Mouse (Mus musculus): ENCODE results near the gene Ctrc. TPM values are rescaled to one million over a fixed set of nuclear protein-coding genes. Genes with fewer than 3 reads are reported as not detected.

Ctrc gene
- polyA plus RNA-seq, 1 experiment from 2014 or later: not detected

- H3K4me2 ChIP-seq: peak overlapping the region; percentile 49
- peaks cover 48% of the 10 kb centered on the region for H3K36me3 ChIP-seq
- no peaks in the 10 kb centered on the region for H3K27me3 ChIP-seq (replicated peaks)
- H3K9me3 ChIP-seq (replicated peaks): no peaks in the 10 kb centered on the region
- 6% methylated on average over 10 of the region's 10 CpGs for WGBS
- peaks cover 90% of the 10 kb centered on the region for H3K4me1 ChIP-seq (replicated peaks)
- H3K27ac ChIP-seq (ENCODE audit: poor library complexity, severe bottlenecking): peak overlapping the region; percentile 94
- H3K9ac ChIP-seq: 0 out of 2 replicates have a peak overlapping the region, but pooled peaks have one; percentile 28
- H3K4me3 ChIP-seq: no peak overlapping the region
- ATAC-seq (ENCODE audit: insufficient number of reproducible peaks, low FRiP score): peak; percentile 59
Observed at GRCm38 (mm10) chr4:141866933-141867490, 20.9 kb upstream of the Ctrc start.

- 0 out of 2 replicates have a peak overlapping the region, but pooled peaks have one; percentile 5 for H3K27ac ChIP-seq (ENCODE audit: poor library complexity, severe bottlenecking)
Observed at GRCm38 (mm10) chr4:141865600-141865999, 19.4 kb upstream of the Ctrc start.

GRCm38 (mm10) chr4:141865006-141865405 is 18.8 kb upstream of the Ctrc start:
- no peak overlapping the region for H3K4me2 ChIP-seq
- WGBS: 92% methylated on average over 5 of the region's 5 CpGs
- H3K4me3 ChIP-seq: no peak overlapping the region
- no peaks in the 10 kb centered on the region for H3K9me3 ChIP-seq (replicated peaks)
- no peak overlapping the region; the same call in 1 of the 2 replicates for H3K9ac ChIP-seq
- no peaks in the 10 kb centered on the region for H3K27me3 ChIP-seq (replicated peaks)
- no peak for ATAC-seq (ENCODE audit: insufficient number of reproducible peaks, low FRiP score)
- peaks cover 52% of the 10 kb centered on the region for H3K36me3 ChIP-seq
- no peak overlapping the region for H3K27ac ChIP-seq (ENCODE audit: poor library complexity, severe bottlenecking)
- peaks cover 70% of the 10 kb centered on the region for H3K4me1 ChIP-seq (replicated peaks)

More at GRCm38 (mm10) chr4:141865600-141865999, 19.4 kb upstream of the Ctrc start:
- H3K9me3 ChIP-seq (replicated peaks): no peaks in the 10 kb centered on the region
- no peak overlapping the region for H3K9ac ChIP-seq
- no peaks in the 10 kb centered on the region for H3K27me3 ChIP-seq (replicated peaks)
- H3K36me3 ChIP-seq: peaks cover 52% of the 10 kb centered on the region
- H3K4me1 ChIP-seq (replicated peaks): peaks cover 76% of the 10 kb centered on the region
- H3K4me2 ChIP-seq: no peak overlapping the region
- no peak for ATAC-seq (ENCODE audit: insufficient number of reproducible peaks, low FRiP score)
- H3K4me3 ChIP-seq: no peak overlapping the region
- 93% methylated on average over 5 of the region's 5 CpGs for WGBS

- no peak overlapping the region for H3K27ac ChIP-seq (ENCODE audit: poor library complexity, severe bottlenecking)
- 95% methylated on average over 8 of the region's 8 CpGs for WGBS
- H3K4me3 ChIP-seq: no peak overlapping the region
- H3K9me3 ChIP-seq (replicated peaks): no peaks in the 10 kb centered on the region
- no peak overlapping the region for H3K9ac ChIP-seq
- H3K4me1 ChIP-seq (replicated peaks): peaks cover 65% of the 10 kb centered on the region
- no peak for ATAC-seq (ENCODE audit: insufficient number of reproducible peaks, low FRiP score)
- H3K36me3 ChIP-seq: peaks cover 54% of the 10 kb centered on the region
- H3K4me2 ChIP-seq: no peak overlapping the region
- no peaks in the 10 kb centered on the region for H3K27me3 ChIP-seq (replicated peaks)
Observed at GRCm38 (mm10) chr4:141864506-141864905, 18.3 kb upstream of the Ctrc start.

- no peak for ATAC-seq (ENCODE audit: insufficient number of reproducible peaks, low FRiP score)
- peak overlapping the region; percentile 53 for H3K27ac ChIP-seq (ENCODE audit: poor library complexity, severe bottlenecking)
- no peaks in the 10 kb centered on the region for H3K27me3 ChIP-seq (replicated peaks)
- no peak overlapping the region for H3K4me3 ChIP-seq
- H3K36me3 ChIP-seq: peaks cover 55% of the 10 kb centered on the region
- H3K4me1 ChIP-seq (replicated peaks): peaks cover 58% of the 10 kb centered on the region
- H3K4me2 ChIP-seq: no peak overlapping the region
- no peaks in the 10 kb centered on the region for H3K9me3 ChIP-seq (replicated peaks)
- WGBS: 77% methylated on average over 7 of the region's 7 CpGs
- 0 out of 2 replicates have a peak overlapping the region, but pooled peaks have one; percentile 3 for H3K9ac ChIP-seq
Observed at GRCm38 (mm10) chr4:141863726-141864280, 17.6 kb upstream of the Ctrc start.

- peak overlapping the region; percentile 18; the same call in 1 of the 2 replicates for H3K9ac ChIP-seq
- peaks cover 62% of the 10 kb centered on the region for H3K36me3 ChIP-seq
- WGBS: 69% methylated on average over 5 of the region's 5 CpGs
- no peaks in the 10 kb centered on the region for H3K9me3 ChIP-seq (replicated peaks)
- no peak overlapping the region for H3K4me3 ChIP-seq
- H3K4me2 ChIP-seq: no peak overlapping the region
- 0 out of 2 replicates have a peak overlapping the region, but pooled peaks have one; percentile 53 for H3K27ac ChIP-seq (ENCODE audit: poor library complexity, severe bottlenecking)
- no peaks in the 10 kb centered on the region for H3K27me3 ChIP-seq (replicated peaks)
- no peak for ATAC-seq (ENCODE audit: insufficient number of reproducible peaks, low FRiP score)
- H3K4me1 ChIP-seq (replicated peaks): peaks cover 49% of the 10 kb centered on the region
Observed at GRCm38 (mm10) chr4:141862867-141863266, 16.7 kb upstream of the Ctrc start.

- no peak overlapping the region for H3K9ac ChIP-seq
- H3K9me3 ChIP-seq (replicated peaks): no peaks in the 10 kb centered on the region
- peaks cover 42% of the 10 kb centered on the region for H3K4me1 ChIP-seq (replicated peaks)
- no peaks in the 10 kb centered on the region for H3K27me3 ChIP-seq (replicated peaks)
- peaks cover 64% of the 10 kb centered on the region for H3K36me3 ChIP-seq
- ATAC-seq (ENCODE audit: insufficient number of reproducible peaks, low FRiP score): no peak
- H3K27ac ChIP-seq (ENCODE audit: poor library complexity, severe bottlenecking): no peak overlapping the region
- H3K4me3 ChIP-seq: no peak overlapping the region
- 88% methylated on average over 17 of the region's 17 CpGs for WGBS
- H3K4me2 ChIP-seq: no peak overlapping the region
Observed at GRCm38 (mm10) chr4:141861591-141862295, 15.6 kb upstream of the Ctrc start.

GRCm38 (mm10) chr4:141860246-141860841 is 14.2 kb upstream of the Ctrc start:
- Histone ChIP-seq H3K27me3 (replicated peaks) (no peaks in the 10 kb centered on the region), H3K4me1 (replicated peaks) (peaks cover 28% of the 10 kb centered on the region), H3K9me3 (replicated peaks) (no peaks in the 10 kb centered on the region), H3K4me2 (no peak overlapping the region), H3K36me3 (peaks cover 61% of the 10 kb centered on the region), H3K9ac (0 out of 2 replicates have a peak overlapping the region, but pooled peaks have one; percentile 25), H3K4me3 (no peak overlapping the region), H3K27ac (ENCODE audit: poor library complexity, severe bottlenecking) (no peak overlapping the region)
- 80% methylated on average over 19 of the region's 19 CpGs for WGBS
- no peak for ATAC-seq (ENCODE audit: insufficient number of reproducible peaks, low FRiP score)

- H3K27me3 ChIP-seq (replicated peaks): no peaks in the 10 kb centered on the region
- H3K27ac ChIP-seq (ENCODE audit: poor library complexity, severe bottlenecking): no peak overlapping the region
- no peak overlapping the region for H3K9ac ChIP-seq
- peaks cover 51% of the 10 kb centered on the region for H3K36me3 ChIP-seq
- WGBS: 94% methylated on average over 14 of the region's 14 CpGs
- H3K4me1 ChIP-seq (replicated peaks): peaks cover 22% of the 10 kb centered on the region
- ATAC-seq (ENCODE audit: insufficient number of reproducible peaks, low FRiP score): no peak
- no peaks in the 10 kb centered on the region for H3K9me3 ChIP-seq (replicated peaks)
- no peak overlapping the region for H3K4me2 ChIP-seq
- no peak overlapping the region for H3K4me3 ChIP-seq
Observed at GRCm38 (mm10) chr4:141859351-141859750, 13.2 kb upstream of the Ctrc start.

GRCm38 (mm10) chr4:141858501-141858900 is 12.3 kb upstream of the Ctrc start:
- Histone ChIP-seq H3K4me3 (no peak overlapping the region), H3K4me1 (replicated peaks) (peaks cover 13% of the 10 kb centered on the region), H3K27me3 (replicated peaks) (no peaks in the 10 kb centered on the region), H3K9me3 (replicated peaks) (no peaks in the 10 kb centered on the region), H3K27ac (ENCODE audit: poor library complexity, severe bottlenecking) (no peak overlapping the region), H3K36me3 (peaks cover 46% of the 10 kb centered on the region), H3K9ac (no peak overlapping the region), H3K4me2 (no peak overlapping the region)
- no peak for ATAC-seq (ENCODE audit: insufficient number of reproducible peaks, low FRiP score)
- WGBS: 86% methylated on average over 20 of the region's 20 CpGs

GRCm38 (mm10) chr4:141857422-141857930 is 11.3 kb upstream of the Ctrc start:
- Histone ChIP-seq H3K36me3 (peaks cover 45% of the 10 kb centered on the region), H3K4me1 (replicated peaks) (0 out of 2 replicates have a peak, but pooled peaks cover 4% of the 10 kb centered on the region), H3K9ac (peak overlapping the region; percentile 21; the same call in 1 of the 2 replicates), H3K27ac (ENCODE audit: poor library complexity, severe bottlenecking) (no peak overlapping the region), H3K9me3 (replicated peaks) (no peaks in the 10 kb centered on the region), H3K4me3 (no peak overlapping the region), H3K4me2 (no peak overlapping the region), H3K27me3 (replicated peaks) (no peaks in the 10 kb centered on the region)
- ATAC-seq (ENCODE audit: insufficient number of reproducible peaks, low FRiP score): 0 out of 2 replicates have a peak, but pooled peaks have one; percentile 22
- WGBS: 19% methylated on average over 10 of the region's 10 CpGs
